16 mouse cellular contexts compared by ENCODE assay signal in genomic region chr10:30998163-30998944, GRCm38 (mm10).
DNase-seq lines count a peak whose midpoint lies in the region; ATAC-seq lines count a peak whose summit lies in the region.
"Had no signal": no experiment of that assay in that cellular context is flagged by ENCODE, and none has a peak within 500 bp of the region (broad histone marks: within the 10 kb centered on the region; RNA-seq: fewer than 3 reads in every experiment).

No protein-coding gene starts in this region.

- 41% methylated on average over 12 of the region's 12 CpGs for WGBS in heart, embryonic 14.5 days
- WGBS in midbrain, embryonic 10.5 days, result 73% methylated on average over 12 of the region's 12 CpGs
- WGBS in midbrain, embryonic 14.5 days, result 86% methylated on average over 12 of the region's 12 CpGs
- 43% methylated on average over 12 of the region's 12 CpGs for WGBS in heart, embryonic 16.5 days
- 58% methylated on average over 12 of the region's 12 CpGs for WGBS in neural tube, embryonic 14.5 days

- H3K4me3 ChIP-seq in heart, embryonic 14.5 days (ENCODE audit: control insufficient read depth in 1 of 2, insufficient read depth in 1 of 2, low read depth in 1 of 2, low read length in 2 of 2), result no peak overlapping the region
- no peak overlapping the region for H3K4me3 ChIP-seq in midbrain, embryonic 10.5 days
- no peak overlapping the region for H3K4me3 ChIP-seq in midbrain, embryonic 14.5 days (replicated peaks; ENCODE audit: low read depth, low read length)
- H3K4me3 ChIP-seq in heart, embryonic 16.5 days (ENCODE audit: low read length), result no peak overlapping the region
- no peak overlapping the region for H3K4me3 ChIP-seq in neural tube, embryonic 14.5 days (ENCODE audit: low read depth, low read length)
- H3K4me3 ChIP-seq: forebrain, embryonic 15.5 days; gastrocnemius, adult 2 months; liver, embryonic 12.5 days had no signal

- 0 out of 2 replicates have a peak, but pooled peaks cover 3% of the 10 kb centered on the region for H3K27me3 ChIP-seq in heart, embryonic 14.5 days (ENCODE audit: control insufficient read depth, insufficient read depth, low read length)
- H3K27me3 ChIP-seq in midbrain, embryonic 10.5 days (ENCODE audit: low read depth, poor library complexity, severe bottlenecking), result no peaks in the 10 kb centered on the region
- H3K27me3 ChIP-seq in midbrain, embryonic 14.5 days (ENCODE audit: control insufficient read depth, insufficient read depth, low read length), result no peaks in the 10 kb centered on the region
- H3K27me3 ChIP-seq in heart, embryonic 16.5 days (ENCODE audit: control insufficient read depth, insufficient read depth, low read length), result no peaks in the 10 kb centered on the region
- H3K27me3 ChIP-seq in neural tube, embryonic 14.5 days (ENCODE audit: control insufficient read depth, insufficient read depth, low read length), result no peaks in the 10 kb centered on the region
- H3K27me3 ChIP-seq: forebrain, embryonic 15.5 days; liver, embryonic 12.5 days had no signal

- H3K4me2 ChIP-seq in heart, embryonic 14.5 days (ENCODE audit: low read length), result no peak overlapping the region
- H3K4me2 ChIP-seq in midbrain, embryonic 14.5 days (ENCODE audit: low read length), result no peak overlapping the region
- H3K4me2 ChIP-seq in heart, embryonic 16.5 days (ENCODE audit: low read depth, low read length), result no peak overlapping the region
- no peak overlapping the region for H3K4me2 ChIP-seq in neural tube, embryonic 14.5 days (ENCODE audit: low read depth, low read length)
- H3K4me2 ChIP-seq: forebrain, embryonic 15.5 days; liver, embryonic 12.5 days had no signal

- intact Hi-C loops in heart, postnatal 36 days (cut with DNase I), result no loop called here

- H3K36me3 ChIP-seq in heart, embryonic 14.5 days (ENCODE audit: control insufficient read depth, insufficient read depth, low read length), result no peaks in the 10 kb centered on the region
- no peaks in the 10 kb centered on the region for H3K36me3 ChIP-seq in midbrain, embryonic 10.5 days
- no peaks in the 10 kb centered on the region for H3K36me3 ChIP-seq in midbrain, embryonic 14.5 days (ENCODE audit: control insufficient read depth, insufficient read depth, low read length)
- no peaks in the 10 kb centered on the region for H3K36me3 ChIP-seq in heart, embryonic 16.5 days (ENCODE audit: control insufficient read depth, insufficient read depth)
- H3K36me3 ChIP-seq in neural tube, embryonic 14.5 days (ENCODE audit: control insufficient read depth, insufficient read depth, low read length), result no peaks in the 10 kb centered on the region
- H3K36me3 ChIP-seq: forebrain, embryonic 15.5 days; liver, embryonic 12.5 days had no signal

- H3K9me3 ChIP-seq in heart, embryonic 14.5 days (ENCODE audit: control insufficient read depth, low read length), result no peaks in the 10 kb centered on the region
- no peaks in the 10 kb centered on the region for H3K9me3 ChIP-seq in midbrain, embryonic 10.5 days (replicated peaks)
- no peaks in the 10 kb centered on the region for H3K9me3 ChIP-seq in midbrain, embryonic 14.5 days (ENCODE audit: control insufficient read depth, low read length)
- no peaks in the 10 kb centered on the region for H3K9me3 ChIP-seq in heart, embryonic 16.5 days (replicated peaks; ENCODE audit: control insufficient read depth, low read length)
- no peaks in the 10 kb centered on the region for H3K9me3 ChIP-seq in neural tube, embryonic 14.5 days (ENCODE audit: control insufficient read depth, low read length)
- H3K9me3 ChIP-seq: forebrain, embryonic 15.5 days; liver, embryonic 12.5 days had no signal

- 0 out of 4 replicates have a peak overlapping the region, but pooled peaks of 1 of the 2 experiments have one; percentile 19 for H3K27ac ChIP-seq in heart, embryonic 14.5 days (replicated peaks in 1 of 2; ENCODE audit: control insufficient read depth in 1 of 2, insufficient read depth in 1 of 2, low read depth in 2 of 2, low read length in 2 of 2)
- H3K27ac ChIP-seq in midbrain, embryonic 10.5 days (replicated peaks), result no peak overlapping the region
- H3K27ac ChIP-seq in midbrain, embryonic 14.5 days (replicated peaks; ENCODE audit: low read depth, low read length), result no peak overlapping the region
- no peak overlapping the region for H3K27ac ChIP-seq in heart, embryonic 16.5 days (ENCODE audit: low read length)
- H3K27ac ChIP-seq in neural tube, embryonic 14.5 days (ENCODE audit: low read depth, low read length), result no peak overlapping the region; the same call in 1 of the 2 replicates
- H3K27ac ChIP-seq: forebrain, embryonic 15.5 days; gastrocnemius, adult 2 months; liver, embryonic 12.5 days had no signal

- peak; percentile 72 for ATAC-seq in heart, embryonic 14.5 days (ENCODE audit: insufficient number of reproducible peaks, insufficient read depth, low FRiP score, low read depth)
- no peak for ATAC-seq in midbrain, embryonic 14.5 days (ENCODE audit: low FRiP score, low TSS enrichment)
- peak; percentile 63 for ATAC-seq in heart, embryonic 16.5 days (replicated peaks; ENCODE audit: extremely low read depth, insufficient read depth, low FRiP score)
- peak; percentile 80 for ATAC-seq in neural tube, embryonic 14.5 days (ENCODE audit: low read depth)
- ATAC-seq: CD4-positive, CD25-positive, alpha-beta regulatory T cell, adult 4 months; forebrain, embryonic 15.5 days; liver, embryonic 12.5 days; lung, postnatal 0 days had no signal

- H3K9ac ChIP-seq in heart, embryonic 14.5 days (ENCODE audit: low read length), result no peak overlapping the region
- no peak overlapping the region for H3K9ac ChIP-seq in midbrain, embryonic 14.5 days (replicated peaks; ENCODE audit: low read length)
- no peak overlapping the region for H3K9ac ChIP-seq in heart, embryonic 16.5 days (ENCODE audit: low read length)
- H3K9ac ChIP-seq in neural tube, embryonic 14.5 days (replicated peaks; ENCODE audit: low read depth, low read length), result no peak overlapping the region
- H3K9ac ChIP-seq: forebrain, embryonic 15.5 days; liver, embryonic 12.5 days had no signal

- H3K4me1 ChIP-seq in heart, embryonic 14.5 days (ENCODE audit: control insufficient read depth in 2 of 2, insufficient read depth in 2 of 2, low read length in 2 of 2), result no peaks in the 10 kb centered on the region
- H3K4me1 ChIP-seq in midbrain, embryonic 10.5 days, result no peaks in the 10 kb centered on the region
- H3K4me1 ChIP-seq in midbrain, embryonic 14.5 days (ENCODE audit: control insufficient read depth, insufficient read depth, low read length), result no peaks in the 10 kb centered on the region
- H3K4me1 ChIP-seq in heart, embryonic 16.5 days (ENCODE audit: control insufficient read depth, insufficient read depth, low read length), result 0 out of 2 replicates have a peak, but pooled peaks cover 2% of the 10 kb centered on the region
- H3K4me1 ChIP-seq in neural tube, embryonic 14.5 days (ENCODE audit: control insufficient read depth, insufficient read depth, low read length), result no peaks in the 10 kb centered on the region
- H3K4me1 ChIP-seq: forebrain, embryonic 15.5 days; liver, embryonic 12.5 days had no signal

- no peak for DNase-seq in heart, postnatal 36 days
- DNase-seq in midbrain, embryonic 10.5 days (ENCODE audit: low spot score), result peak; percentile 15
- DNase-seq in midbrain, embryonic 14.5 days, result no peak
- no peak for DNase-seq in cerebellum, adult 11 months
- DNase-seq: adrenal gland, adult 2 months; cerebellum, adult 18-20 months; gastrocnemius, adult 2 months; left cerebral cortex, postnatal 4 days; thymus, adult 18-20 months had no signal
